Mouse (Mus musculus) B cell, adult 2 months (primary cell): ENCODE measurements around the gene Cfap44.

ENCODE experiments used
- DNase-seq, 2 experiments: peaks; one replicate each; pipeline ENCODE4 v3.0.0; 2022

The Cfap44 gene

GRCm38 (mm10) chr16:44394577-44395243, at the start of gene Cfap44:
Cfap44 (plus strand) TSS chr16:44394796.
- DNase-seq = peak; percentile 50 to 54

- DNase-seq = peak; percentile 98
Observed at GRCm38 (mm10) chr16:44347071-44347901, 47.3 kb upstream of the Cfap44 start, which contains the start of gene Spice1. Spice1 (plus strand) TSS chr16:44347121.

- DNase-seq = no peak
Observed at GRCm38 (mm10) chr16:44349801-44350397, 44.7 kb upstream of the Cfap44 start.

- DNase-seq = no peak
Observed at GRCm38 (mm10) chr16:44356291-44356690, 38.3 kb upstream of the Cfap44 start.

GRCm38 (mm10) chr16:44357571-44358268, 36.9 kb upstream of the Cfap44 start:
- peak; percentile 59 to 71 for DNase-seq

GRCm38 (mm10) chr16:44361921-44362890, 32.4 kb upstream of the Cfap44 start:
- peak; percentile 50 to 62 for DNase-seq

GRCm38 (mm10) chr16:44365522-44365921, 29.1 kb upstream of the Cfap44 start:
- DNase-seq = no peak

GRCm38 (mm10) chr16:44375459-44375858, 19.1 kb upstream of the Cfap44 start:
- no peak for DNase-seq

GRCm38 (mm10) chr16:44380006-44380405, 14.6 kb upstream of the Cfap44 start:
- DNase-seq = no peak

- no peak for DNase-seq
Observed at GRCm38 (mm10) chr16:44381578-44381977, 13.0 kb upstream of the Cfap44 start.

- DNase-seq = no peak
Observed at GRCm38 (mm10) chr16:44383549-44383948, 11.0 kb upstream of the Cfap44 start.

- DNase-seq = no peak
Observed at GRCm38 (mm10) chr16:44384251-44384650, 10.3 kb upstream of the Cfap44 start.

- DNase-seq = peak; percentile 18 to 27
Observed at GRCm38 (mm10) chr16:44391877-44392548, 2.6 kb upstream of the Cfap44 start.

- no peak for DNase-seq
Observed at GRCm38 (mm10) chr16:44404933-44405332, 10.3 kb downstream of the Cfap44 start.

GRCm38 (mm10) chr16:44407211-44407610, 12.6 kb downstream of the Cfap44 start:
- DNase-seq = no peak

GRCm38 (mm10) chr16:44408290-44408689, 13.7 kb downstream of the Cfap44 start:
- no peak for DNase-seq

GRCm38 (mm10) chr16:44410176-44410575, 15.6 kb downstream of the Cfap44 start:
- no peak for DNase-seq

- no peak for DNase-seq
Observed at GRCm38 (mm10) chr16:44417596-44417995, 23.0 kb downstream of the Cfap44 start.

GRCm38 (mm10) chr16:44421735-44422134, 27.1 kb downstream of the Cfap44 start:
- DNase-seq = no peak

GRCm38 (mm10) chr16:44423499-44423898, 28.9 kb downstream of the Cfap44 start:
- no peak for DNase-seq

- no peak for DNase-seq
Observed at GRCm38 (mm10) chr16:44428456-44428855, 33.9 kb downstream of the Cfap44 start.
